Mouse (Mus musculus): Measurements from ENCODE around the gene Trcg1.

- TF ChIP-seq CTCF (conservative IDR thresholded peaks at IDR 0.05; ENCODE audit: insufficient read depth, insufficient read length, low read depth, low read length) (peak; percentile 100), POLR2A (IDR thresholded peaks at IDR 0.05; ENCODE audit: low read depth, low read length) (no peak)
Observed at GRCm38 (mm10) chr9:57259736-57260135, 23.4 kb downstream of the Trcg1 start.

Data from kidney, adult 2 months (tissue).